Mouse (Mus musculus): ENCODE measurements around the gene St3gal5. TPM values are rescaled to one million over a fixed set of nuclear protein-coding genes. Genes with fewer than 3 reads are reported as not detected.
A peak's percentile ranks its signal among the peaks of the same experiment; 100 is the strongest.

Gene St3gal5
- total RNA-seq, 2 experiments from 2014 or later: 98.0 to 105 TPM

GRCm38 (mm10) chr6:72073781-72074180, 23.6 kb upstream of the St3gal5 start:
- Histone ChIP-seq H3K4me3 (no peak overlapping the region), H3K27ac (no peak overlapping the region)
- DNase-seq: no peak
- TF ChIP-seq CTCF (IDR thresholded peaks at IDR 0.05): no peak
- intact Hi-C loops (cut with DNase I): loop anchor here (5.0 kb wide), 1 partner anchor 56 kb away; no protein-coding TSS in a partner anchor

- Histone ChIP-seq H3K27ac (peak overlapping the region; percentile 64), H3K4me3 (no peak overlapping the region; the same call in 1 of the 2 replicates)
- intact Hi-C loops (cut with DNase I): no loop called here
- TF ChIP-seq CTCF (IDR thresholded peaks at IDR 0.05): no peak
- DNase-seq: no peak
These were observed 20.9 kb upstream of the St3gal5 start for GRCm38 (mm10) chr6:72076512-72076911.

- Histone ChIP-seq H3K4me3 (no peak overlapping the region), H3K27ac (no peak overlapping the region)
- intact Hi-C loops (cut with DNase I): no loop called here
- no peak for DNase-seq
- no peak for TF ChIP-seq CTCF (IDR thresholded peaks at IDR 0.05)
These were observed 19.2 kb upstream of the St3gal5 start for GRCm38 (mm10) chr6:72078178-72078577.

- intact Hi-C loops (cut with DNase I): no loop called here
- Histone ChIP-seq H3K27ac (peak overlapping the region; percentile 52), H3K4me3 (peak overlapping the region; percentile 47)
- TF ChIP-seq CTCF (IDR thresholded peaks at IDR 0.05): no peak
- DNase-seq: peak; percentile 46
These were observed 15.9 kb upstream of the St3gal5 start for GRCm38 (mm10) chr6:72081318-72082024.

- no peak for TF ChIP-seq CTCF (IDR thresholded peaks at IDR 0.05)
- Histone ChIP-seq H3K4me3 (no peak overlapping the region), H3K27ac (no peak overlapping the region)
- intact Hi-C loops (cut with DNase I): no loop called here
- no peak for DNase-seq
These were observed 10.0 kb upstream of the St3gal5 start for GRCm38 (mm10) chr6:72087402-72087801.

GRCm38 (mm10) chr6:72089865-72090264, 7.5 kb upstream of the St3gal5 start:
- no peak for TF ChIP-seq CTCF (IDR thresholded peaks at IDR 0.05)
- intact Hi-C loops (cut with DNase I): no loop called here
- no peak overlapping the region for H3K27ac ChIP-seq
- H3K4me3 ChIP-seq: no peak overlapping the region
- DNase-seq: no peak

- intact Hi-C loops (cut with DNase I): no loop called here
- no peak for TF ChIP-seq CTCF (IDR thresholded peaks at IDR 0.05)
- Histone ChIP-seq H3K4me3 (no peak overlapping the region), H3K27ac (no peak overlapping the region)
- no peak for DNase-seq
These were observed 6.4 kb upstream of the St3gal5 start for GRCm38 (mm10) chr6:72091007-72091406.

GRCm38 (mm10) chr6:72093121-72093520, 4.3 kb upstream of the St3gal5 start:
- H3K27ac ChIP-seq: no peak overlapping the region
- H3K4me3 ChIP-seq: no peak overlapping the region
- no peak for TF ChIP-seq CTCF (IDR thresholded peaks at IDR 0.05)
- intact Hi-C loops (cut with DNase I): no loop called here
- no peak for DNase-seq

GRCm38 (mm10) chr6:72096217-72096616, 1.2 kb upstream of the St3gal5 start:
- no peak for TF ChIP-seq CTCF (IDR thresholded peaks at IDR 0.05)
- no peak for DNase-seq
- intact Hi-C loops (cut with DNase I): loop anchor here (5.0 kb wide), 3 partner anchors 66 to 169 kb away; no protein-coding TSS in a partner anchor
- Histone ChIP-seq H3K4me3 (no peak overlapping the region), H3K27ac (no peak overlapping the region)

- TF ChIP-seq CTCF (IDR thresholded peaks at IDR 0.05): no peak
- Histone ChIP-seq H3K4me3 (peak overlapping the region; percentile 91), H3K27ac (peak overlapping the region; percentile 90)
- intact Hi-C loops (cut with DNase I): loop anchor here (5.0 kb wide), 3 partner anchors 66 to 169 kb away; no protein-coding TSS in a partner anchor
- DNase-seq: no peak
These were observed 723 bp upstream of the St3gal5 start for GRCm38 (mm10) chr6:72096669-72097068.

GRCm38 (mm10) chr6:72098021-72098655, 746 bp downstream of the St3gal5 start:
- DNase-seq: peak; percentile 48
- no peak for TF ChIP-seq CTCF (IDR thresholded peaks at IDR 0.05)
- Histone ChIP-seq H3K27ac (peak overlapping the region; percentile 90), H3K4me3 (peak overlapping the region; percentile 91)
- intact Hi-C loops (cut with DNase I): loop anchor here (5.0 kb wide), 3 partner anchors 64 to 171 kb away; no protein-coding TSS in a partner anchor

- no peak for DNase-seq
- intact Hi-C loops (cut with DNase I): loop anchor here (5.0 kb wide), 3 partner anchors 64 to 171 kb away; no protein-coding TSS in a partner anchor
- peak overlapping the region; percentile 90 for H3K27ac ChIP-seq
- TF ChIP-seq CTCF (IDR thresholded peaks at IDR 0.05): no peak
- peak overlapping the region; percentile 91 for H3K4me3 ChIP-seq
These were observed 1.3 kb downstream of the St3gal5 start for GRCm38 (mm10) chr6:72098691-72099090.

GRCm38 (mm10) chr6:72099281-72099680, 1.9 kb downstream of the St3gal5 start:
- Histone ChIP-seq H3K4me3 (peak overlapping the region; percentile 91), H3K27ac (0 out of 2 replicates have a peak overlapping the region, but pooled peaks have one; percentile 28)
- no peak for TF ChIP-seq CTCF (IDR thresholded peaks at IDR 0.05)
- intact Hi-C loops (cut with DNase I): loop anchor here (5.0 kb wide), 3 partner anchors 63 to 172 kb away; no protein-coding TSS in a partner anchor
- no peak for DNase-seq

Measured in gastrocnemius, adult 2 months (tissue).